Mouse (Mus musculus): Measurements from ENCODE around the gene Prdx6.
A peak's percentile ranks its signal among the peaks of the same experiment; 100 is the strongest.

Gene Prdx6

DNA sequence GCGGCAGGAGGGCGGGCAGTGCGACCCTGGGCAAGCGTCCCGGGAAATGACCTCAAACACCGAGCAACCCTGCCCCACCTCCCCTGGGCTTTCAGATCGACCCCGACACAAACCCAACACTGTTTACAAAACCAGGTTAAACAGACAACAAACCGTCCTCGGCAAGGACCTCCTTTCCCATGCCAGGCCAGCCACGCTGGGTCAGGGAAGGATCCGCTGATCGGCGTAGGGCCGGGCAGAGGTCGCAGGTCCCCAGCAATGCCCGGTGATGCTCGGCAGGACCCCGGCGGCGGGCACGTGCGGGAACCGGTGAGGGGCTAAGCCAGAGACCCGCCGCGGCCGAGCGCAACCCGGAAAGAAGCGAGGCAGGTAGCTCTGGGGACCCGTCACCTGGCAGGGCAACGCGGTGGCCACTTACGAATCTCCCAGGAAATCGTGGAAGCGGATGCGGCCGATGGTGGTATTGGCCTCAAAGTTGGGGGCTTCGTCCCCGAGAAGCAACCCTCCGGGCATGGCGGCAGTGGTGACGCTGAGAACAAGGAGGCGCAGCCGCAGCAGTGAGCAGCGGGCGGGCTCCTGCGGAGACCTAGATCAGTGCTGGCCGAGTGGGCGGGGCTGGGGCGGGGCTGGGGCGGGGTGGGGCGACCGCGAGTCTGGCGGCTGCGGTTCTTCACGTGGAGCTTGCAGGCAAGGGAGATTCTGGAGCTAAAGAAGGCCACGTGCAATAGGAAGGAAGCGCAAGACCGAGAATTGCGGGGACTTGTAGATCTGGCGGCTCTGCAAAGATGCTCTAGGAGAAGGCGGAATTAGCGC, at the start of gene Prdx6:
Gene Prdx6 (minus strand): TSS at position 616 of the 813 bp plus-strand sequence.
- peak; percentile 82 for DNase-seq

- DNase-seq = no peak
These were observed 37.2 kb upstream of the Prdx6 start for GRCm38 (mm10) chr1:161288256-161288655.

- DNase-seq = peak; percentile 26
These were observed 35.8 kb upstream of the Prdx6 start for GRCm38 (mm10) chr1:161286726-161287310.

GRCm38 (mm10) chr1:161281054-161281688, 30.2 kb upstream of the Prdx6 start:
- no peak for DNase-seq

DNA sequence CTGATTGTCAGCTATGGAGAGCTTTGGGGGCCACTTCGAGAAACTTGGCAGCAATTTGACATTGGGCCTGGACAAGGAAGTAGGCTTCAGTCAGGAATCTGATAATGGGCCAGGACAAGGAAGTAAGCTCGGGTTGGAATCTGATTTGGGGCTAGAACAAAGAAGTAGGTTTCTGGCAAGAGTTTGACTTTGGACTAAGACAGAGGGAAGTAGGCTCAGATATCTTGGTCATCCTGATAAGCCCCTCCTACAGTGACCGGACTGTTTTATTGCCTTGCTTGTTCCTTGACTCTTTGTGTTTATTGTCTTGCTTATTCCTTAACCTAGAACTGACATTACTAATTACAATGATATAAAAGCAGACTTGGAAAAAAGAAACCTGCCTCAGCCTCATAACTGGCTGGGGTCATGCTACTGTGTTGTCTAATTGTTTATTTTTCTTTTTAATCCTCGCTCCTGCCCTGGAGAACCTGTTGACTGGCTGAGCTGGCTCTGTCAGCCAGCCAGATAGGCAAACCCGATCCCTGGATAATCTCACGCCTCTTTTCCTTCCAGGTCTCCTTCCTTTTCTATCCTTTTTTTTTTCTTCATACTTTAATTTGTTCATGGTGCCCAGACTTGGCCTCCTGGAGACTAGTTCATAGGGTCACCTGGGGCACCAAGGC, 28.4 kb upstream of the Prdx6 start:
- DNase-seq = no peak

DNA sequence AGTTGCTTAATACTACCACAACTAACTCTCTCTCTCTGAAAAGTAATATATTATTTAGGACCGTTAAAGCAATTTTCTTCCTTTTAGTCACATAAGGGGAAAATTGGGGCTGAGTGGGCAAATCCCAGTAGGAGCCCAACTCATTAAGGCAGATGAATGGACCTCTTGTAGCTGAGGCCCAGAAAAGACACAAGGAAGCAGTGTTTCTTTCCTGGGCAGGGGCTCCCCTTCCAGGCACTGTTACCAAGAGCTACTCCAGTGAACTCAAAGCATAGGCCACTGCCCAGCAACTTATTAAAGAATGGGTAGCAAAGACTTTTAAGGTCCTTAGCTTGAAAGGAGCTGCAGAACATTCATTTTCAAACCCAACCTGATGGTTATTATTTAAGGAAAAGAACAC, 22.5 kb upstream of the Prdx6 start:
- peak; percentile 36 for DNase-seq

- DNase-seq = no peak
These were observed 20.4 kb upstream of the Prdx6 start for GRCm38 (mm10) chr1:161271461-161271810.

- no peak for DNase-seq
These were observed 19.9 kb upstream of the Prdx6 start for GRCm38 (mm10) chr1:161270776-161271460.

DNA sequence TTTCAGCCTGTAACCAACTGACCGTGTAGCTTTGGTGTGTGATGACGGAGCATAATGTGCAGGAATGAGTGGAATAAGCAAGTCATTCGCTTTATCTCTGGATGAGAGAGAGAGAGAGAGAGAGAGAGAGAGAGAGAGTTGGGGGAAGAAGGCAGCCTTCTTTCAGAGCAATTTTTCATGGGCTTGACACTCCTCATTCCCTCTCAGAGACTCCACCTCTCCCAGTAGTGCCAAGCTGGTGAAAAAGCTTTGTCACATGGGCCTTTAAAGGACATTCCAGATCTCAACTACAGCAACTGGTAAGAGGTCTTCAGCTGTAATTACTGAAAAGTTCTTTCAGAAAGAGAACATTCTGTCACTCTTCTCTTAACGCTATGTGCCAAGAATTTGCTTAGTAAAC, 18.3 kb upstream of the Prdx6 start:
- peak; percentile 32 for DNase-seq

DNA sequence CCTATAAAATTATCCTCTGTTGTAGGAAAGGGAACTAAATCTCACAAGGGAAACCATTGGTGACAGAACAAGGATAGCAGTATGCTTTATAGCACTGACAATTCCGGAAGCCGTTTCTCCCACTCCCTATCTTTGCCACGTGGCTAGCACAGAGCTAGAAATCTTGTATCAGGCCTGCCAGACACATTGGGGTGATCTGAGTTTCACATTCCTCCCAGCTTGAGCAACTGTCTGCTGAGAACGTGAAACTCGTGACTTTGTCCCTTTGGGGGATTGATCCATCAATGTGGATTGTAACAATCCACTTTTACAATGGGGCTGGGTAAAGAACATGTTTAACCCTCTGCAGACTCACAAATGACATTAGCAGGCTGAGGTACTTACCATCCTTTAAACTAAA, 17.9 kb upstream of the Prdx6 start:
- DNase-seq = no peak

GRCm38 (mm10) chr1:161268116-161268515, 17.1 kb upstream of the Prdx6 start:
- DNase-seq = no peak

DNA sequence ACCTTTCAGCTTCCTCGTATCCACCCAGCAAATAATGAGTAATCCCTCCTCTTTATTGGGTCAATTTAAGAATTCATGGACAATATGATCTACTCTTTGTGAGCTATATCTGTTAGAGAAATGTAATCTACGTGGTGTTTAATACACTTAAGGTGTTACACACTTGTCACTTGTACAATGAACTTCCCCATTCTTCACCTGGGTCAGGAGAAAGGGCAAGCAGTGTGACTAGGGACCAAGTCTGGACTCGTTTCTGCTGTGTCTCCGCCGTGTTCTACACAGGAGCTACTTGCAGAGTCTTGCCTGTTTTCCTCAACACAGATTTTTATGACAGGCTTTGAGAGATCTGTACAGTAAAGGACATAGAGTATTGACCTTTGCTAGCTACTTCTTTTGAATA, 13.9 kb upstream of the Prdx6 start:
- DNase-seq = no peak

DNA sequence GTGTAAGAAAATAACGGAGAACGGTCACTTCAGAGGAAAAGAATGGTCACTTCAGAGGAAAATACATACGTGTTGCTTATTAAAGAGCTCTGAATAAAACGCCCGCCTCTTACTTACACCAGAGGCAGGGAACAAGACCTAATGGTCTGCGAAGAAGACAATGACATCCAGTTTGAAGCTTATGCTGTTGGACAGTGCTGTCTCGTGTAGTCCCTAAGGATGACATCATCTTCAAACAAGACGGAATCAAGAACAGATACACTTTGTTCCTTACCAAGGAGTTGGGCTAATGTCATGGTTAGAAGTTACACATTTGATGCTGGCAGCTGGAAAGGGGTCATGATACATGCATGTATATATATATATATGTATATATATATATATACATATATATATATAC, 12.6 kb upstream of the Prdx6 start:
- DNase-seq = no peak

- DNase-seq = no peak
These were observed 11.5 kb upstream of the Prdx6 start for GRCm38 (mm10) chr1:161262542-161262941.

- DNase-seq = no peak
These were observed 9.7 kb upstream of the Prdx6 start for GRCm38 (mm10) chr1:161260761-161261160.

GRCm38 (mm10) chr1:161259142-161259541, 8.1 kb upstream of the Prdx6 start:
- no peak for DNase-seq

DNA sequence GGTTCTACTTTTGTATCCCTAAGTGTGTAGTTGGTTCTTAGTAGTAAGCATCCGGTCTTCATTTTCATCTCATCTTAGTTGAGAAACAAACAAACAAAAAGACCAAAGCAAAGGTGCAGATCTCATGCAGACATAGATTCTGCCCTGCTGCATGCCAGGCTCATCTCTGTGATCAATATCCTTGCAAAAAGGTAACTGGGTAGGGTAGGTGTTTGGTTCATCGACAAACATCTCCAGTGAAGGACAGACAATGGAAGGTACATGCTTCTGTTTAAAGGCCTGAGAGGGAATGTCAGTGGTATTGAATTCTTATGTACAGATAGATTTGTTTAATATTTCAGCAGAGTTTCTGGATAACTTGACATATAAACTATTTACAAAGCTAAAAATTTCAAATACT, 7.3 kb upstream of the Prdx6 start:
- DNase-seq = no peak

- no peak for DNase-seq
These were observed 5.9 kb upstream of the Prdx6 start for GRCm38 (mm10) chr1:161256918-161257317.

DNA sequence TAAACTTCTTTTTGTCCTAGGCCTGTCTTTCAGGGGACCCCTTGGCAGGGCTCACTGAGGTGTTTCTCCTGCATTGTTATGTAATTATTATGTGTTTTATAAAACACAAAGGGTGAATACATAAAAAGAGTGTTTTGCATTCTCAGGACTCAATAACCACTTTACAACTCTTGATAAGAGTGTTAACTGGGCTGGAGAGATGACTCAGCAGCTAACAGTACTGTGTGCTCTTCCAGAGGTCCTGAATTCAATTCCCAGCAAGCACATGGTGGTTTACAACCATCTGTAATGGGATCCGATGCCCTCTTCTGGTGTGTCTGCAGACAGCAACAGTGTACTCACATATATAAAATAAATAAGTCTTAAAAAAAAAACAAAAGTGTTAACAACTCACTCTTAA, 3.3 kb upstream of the Prdx6 start:
- DNase-seq = no peak

DNA sequence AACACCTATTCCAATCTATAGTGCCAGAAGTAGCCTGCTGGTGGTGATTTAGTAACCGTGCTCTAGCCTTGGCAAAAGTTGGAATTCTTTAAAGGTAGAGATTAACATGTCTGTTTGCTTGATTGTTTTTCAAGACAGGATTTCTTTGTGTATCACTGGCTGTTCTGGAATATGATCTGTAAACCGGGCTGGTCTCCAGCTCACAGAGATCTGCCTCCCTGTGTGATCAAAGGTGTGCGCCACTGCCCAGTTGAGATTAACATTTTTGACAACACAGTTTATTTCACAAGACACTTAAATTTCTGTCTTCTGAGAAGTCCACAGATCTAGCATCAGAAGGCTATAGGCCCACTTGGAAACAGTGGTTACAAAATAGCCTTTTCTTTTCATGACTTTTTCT, 1.9 kb upstream of the Prdx6 start:
- no peak for DNase-seq

- no peak for DNase-seq
These were observed 1.3 kb upstream of the Prdx6 start for GRCm38 (mm10) chr1:161252365-161252764.

- no peak for DNase-seq
These were observed 622 bp upstream of the Prdx6 start for GRCm38 (mm10) chr1:161251417-161252265.

Data from cerebellum, adult 9-11 months (tissue).